Mouse (Mus musculus): ENCODE measurements around the gene Arhgef18. TPM values are rescaled to one million over a fixed set of nuclear protein-coding genes. Genes with fewer than 3 reads are reported as not detected.

Gene Arhgef18
- 3.4 and 3.6 TPM in 2 replicates for polyA plus RNA-seq (2012; rRNA removed)
- polyA plus RNA-seq (2014; fragmentation: Nextera tagmentation; extraction: Ambion mirVana) = 2.0 and 2.5 TPM in 2 replicates

- Histone ChIP-seq H3K9ac (replicated peaks) (peak within 1 kb of the TSS; percentile 81), H3K4me2 (ENCODE audit: low read depth) (peak within 1 kb of the TSS; percentile 73), H3K27ac (no peak within 1 kb of the TSS), H3K9me3 (ENCODE audit: control insufficient read depth, low read length) (no peaks in the 10 kb centered on the region), H3K27me3 (ENCODE audit: control insufficient read depth, insufficient read depth, low read length) (no peaks in the 10 kb centered on the region), H3K36me3 (replicated peaks; ENCODE audit: control insufficient read depth, insufficient read depth, low read depth) (no peaks in the 10 kb centered on the region), H3K4me3 (ENCODE audit: insufficient read depth in 1 of 2, low read depth in 2 of 2, low read length in 2 of 2) (peak within 1 kb of the TSS; percentile 80 to 93), H3K4me1 (replicated peaks; ENCODE audit: control insufficient read depth in 2 of 2, insufficient read depth in 2 of 2, low read length in 1 of 2) (peaks cover 4 to 20% of the 10 kb centered on the region in 2 experiments; a peak in 3 of 4 replicates)
- ATAC-seq (ENCODE audit: insufficient read depth) (peak; percentile 98), DNase-seq (ENCODE audit: low read depth in 3 of 3, low spot score in 3 of 3) (peak; percentile 74 to 79 (median 77))
- WGBS (ENCODE audit: insufficient replicate concordance) = 4% methylated on average over 48 of the region's 48 CpGs
- no peak for TF ChIP-seq EP300 (IDR thresholded peaks at IDR 0.05; ENCODE audit: low read depth)
- TF ChIP-seq CTCF (IDR thresholded peaks at IDR 0.05; ENCODE audit: low read depth) = no peak
Observed at GRCm38 (mm10) chr8:3392771-3393710, at the start of gene Arhgef18. Arhgef18 (plus strand) TSS chr8:3393006.

- WGBS (ENCODE audit: insufficient replicate concordance) = 85% methylated on average over 6 of the region's 6 CpGs
- no peak overlapping the region for H3K27ac ChIP-seq
- no peak overlapping the region for H3K9ac ChIP-seq (replicated peaks)
- DNase-seq (ENCODE audit: low read depth in 3 of 3, low spot score in 3 of 3) (no peak), ATAC-seq (ENCODE audit: insufficient read depth) (no peak)
- H3K4me1 ChIP-seq (replicated peaks; ENCODE audit: control insufficient read depth in 2 of 2, insufficient read depth in 2 of 2, low read length in 1 of 2) = peaks cover 0 to 5% of the 10 kb centered on the region in 2 experiments; a peak in 1 of 4 replicates
- H3K27me3 ChIP-seq (ENCODE audit: control insufficient read depth, insufficient read depth, low read length) = no peaks in the 10 kb centered on the region
- TF ChIP-seq EP300 (IDR thresholded peaks at IDR 0.05; ENCODE audit: low read depth) (no peak), CTCF (IDR thresholded peaks at IDR 0.05; ENCODE audit: low read depth) (no peak)
- H3K36me3 ChIP-seq (replicated peaks; ENCODE audit: control insufficient read depth, insufficient read depth, low read depth) = no peaks in the 10 kb centered on the region
- no peak overlapping the region for H3K4me2 ChIP-seq (ENCODE audit: low read depth)
- no peak overlapping the region for H3K4me3 ChIP-seq (ENCODE audit: insufficient read depth in 1 of 2, low read depth in 2 of 2, low read length in 2 of 2)
- no peaks in the 10 kb centered on the region for H3K9me3 ChIP-seq (ENCODE audit: control insufficient read depth, low read length)
Observed at GRCm38 (mm10) chr8:3345337-3345736, 47.5 kb upstream of the Arhgef18 start.

GRCm38 (mm10) chr8:3346691-3347413 is 46.0 kb upstream of the Arhgef18 start:
- DNase-seq (ENCODE audit: low read depth in 3 of 3, low spot score in 3 of 3) (no peak), ATAC-seq (ENCODE audit: insufficient read depth) (no peak)
- H3K27ac ChIP-seq = no peak overlapping the region
- H3K9me3 ChIP-seq (ENCODE audit: control insufficient read depth, low read length) = no peaks in the 10 kb centered on the region
- no peaks in the 10 kb centered on the region for H3K36me3 ChIP-seq (replicated peaks; ENCODE audit: control insufficient read depth, insufficient read depth, low read depth)
- no peak overlapping the region for H3K4me3 ChIP-seq (ENCODE audit: insufficient read depth in 1 of 2, low read depth in 2 of 2, low read length in 2 of 2)
- TF ChIP-seq EP300 (IDR thresholded peaks at IDR 0.05; ENCODE audit: low read depth) (no peak), CTCF (IDR thresholded peaks at IDR 0.05; ENCODE audit: low read depth) (no peak)
- 63% methylated on average over 5 of the region's 5 CpGs for WGBS (ENCODE audit: insufficient replicate concordance)
- no peak overlapping the region for H3K4me2 ChIP-seq (ENCODE audit: low read depth)
- H3K9ac ChIP-seq (replicated peaks) = no peak overlapping the region
- no peaks in the 10 kb centered on the region for H3K27me3 ChIP-seq (ENCODE audit: control insufficient read depth, insufficient read depth, low read length)
- H3K4me1 ChIP-seq (replicated peaks; ENCODE audit: control insufficient read depth in 2 of 2, insufficient read depth in 2 of 2, low read length in 1 of 2) = peaks cover 0 to 5% of the 10 kb centered on the region in 2 experiments; a peak in 1 of 4 replicates

- TF ChIP-seq CTCF (IDR thresholded peaks at IDR 0.05; ENCODE audit: low read depth) (peak; percentile 10; the same call in 1 of the 2 replicates), EP300 (IDR thresholded peaks at IDR 0.05; ENCODE audit: low read depth) (no peak)
- 34% methylated on average over 13 of the region's 13 CpGs for WGBS (ENCODE audit: insufficient replicate concordance)
- H3K4me2 ChIP-seq (ENCODE audit: low read depth) = no peak overlapping the region
- no peak for DNase-seq (ENCODE audit: low read depth in 3 of 3, low spot score in 3 of 3)
- peak; percentile 59; the same call in 1 of the 2 replicates for ATAC-seq (ENCODE audit: insufficient read depth)
- H3K4me3 ChIP-seq (ENCODE audit: insufficient read depth in 1 of 2, low read depth in 2 of 2, low read length in 2 of 2) = no peak overlapping the region
- H3K27me3 ChIP-seq (ENCODE audit: control insufficient read depth, insufficient read depth, low read length) = no peaks in the 10 kb centered on the region
- H3K9ac ChIP-seq (replicated peaks) = no peak overlapping the region
- H3K27ac ChIP-seq = no peak overlapping the region
- no peaks in the 10 kb centered on the region for H3K9me3 ChIP-seq (ENCODE audit: control insufficient read depth, low read length)
- H3K4me1 ChIP-seq (replicated peaks; ENCODE audit: control insufficient read depth in 2 of 2, insufficient read depth in 2 of 2, low read length in 1 of 2) = peaks cover 0 to 13% of the 10 kb centered on the region in 2 experiments; a peak in 2 of 4 replicates
- H3K36me3 ChIP-seq (replicated peaks; ENCODE audit: control insufficient read depth, insufficient read depth, low read depth) = no peaks in the 10 kb centered on the region
Observed at GRCm38 (mm10) chr8:3348142-3348823, 44.5 kb upstream of the Arhgef18 start.
